Mouse (Mus musculus) kidney, adult 2 months (tissue): ENCODE measurements around the gene Eif4e1b.

Experiments used
- CTCF ChIP-seq: fragments of 200-500 bp; conservative IDR thresholded peaks from 2 replicates; pipeline ENCODE4 v1.5.1; 2011; ENCODE audit warnings: low read depth, mild to moderate bottlenecking, control low read depth, low read length, moderate library complexity, mixed read lengths; ENCODE audit not compliant: insufficient read depth, insufficient read length
- POLR2A ChIP-seq: fragments of 200-500 bp; IDR thresholded peaks from one replicate; pipeline ENCODE4 v1.6.1; 2011; ENCODE audit warnings: low read depth, low read length, control low read depth

- TF ChIP-seq POLR2A (no peak), CTCF (no peak)
These were observed 11.0 kb downstream of the Eif4e1b start for GRCm38 (mm10) chr13:54794843-54795242.
